Mouse (Mus musculus): ENCODE data around the gene Cryzl2. TPM values are rescaled to one million over a fixed set of nuclear protein-coding genes. Genes with fewer than 3 reads are reported as not detected.

The Cryzl2 gene
- total and polyA plus RNA-seq, 2 experiments from 2014 or later = 38.1 to 45.7 TPM

- Histone ChIP-seq H3K4me1 (ENCODE audit: control insufficient read depth, insufficient read depth) (peaks cover 29% of the 10 kb centered on the region), H3K36me3 (replicated peaks; ENCODE audit: control insufficient read depth, insufficient read depth, low read length) (no peaks in the 10 kb centered on the region), H3K27ac (ENCODE audit: low read depth) (peak overlapping the region; percentile 71), H3K4me3 (ENCODE audit: low read depth, low read length) (no peak overlapping the region), H3K27me3 (ENCODE audit: control insufficient read depth, insufficient read depth, low read length) (no peaks in the 10 kb centered on the region), H3K4me2 (ENCODE audit: low read depth, low read length) (no peak overlapping the region), H3K9ac (replicated peaks; ENCODE audit: low read depth, low read length) (no peak overlapping the region), H3K9me3 (replicated peaks; ENCODE audit: control insufficient read depth, low read length) (no peaks in the 10 kb centered on the region)
- WGBS = 38% methylated on average over 7 of the region's 7 CpGs
- no peak for ATAC-seq (ENCODE audit: insufficient read depth, low read depth)
- TF ChIP-seq EP300 (IDR thresholded peaks at IDR 0.05; ENCODE audit: low read depth) (no peak), CTCF (IDR thresholded peaks at IDR 0.05; ENCODE audit: low read depth) (no peak)
- no peak for DNase-seq (ENCODE audit: low spot score)
Measured at GRCm38 (mm10) chr1:157448164-157448804, 10.1 kb upstream of the Cryzl2 start.

- Histone ChIP-seq H3K4me1 (ENCODE audit: control insufficient read depth, insufficient read depth) (peaks cover 29% of the 10 kb centered on the region), H3K4me3 (ENCODE audit: low read depth, low read length) (no peak overlapping the region), H3K27me3 (ENCODE audit: control insufficient read depth, insufficient read depth, low read length) (no peaks in the 10 kb centered on the region), H3K36me3 (replicated peaks; ENCODE audit: control insufficient read depth, insufficient read depth, low read length) (no peaks in the 10 kb centered on the region), H3K4me2 (ENCODE audit: low read depth, low read length) (no peak overlapping the region), H3K27ac (ENCODE audit: low read depth) (peak overlapping the region; percentile 71), H3K9ac (replicated peaks; ENCODE audit: low read depth, low read length) (no peak overlapping the region), H3K9me3 (replicated peaks; ENCODE audit: control insufficient read depth, low read length) (no peaks in the 10 kb centered on the region)
- DNase-seq (ENCODE audit: low spot score) (no peak), ATAC-seq (ENCODE audit: insufficient read depth, low read depth) (no peak)
- whole genome bisulfite sequencing = 45% methylated on average over 5 of the region's 5 CpGs
- TF ChIP-seq CTCF (IDR thresholded peaks at IDR 0.05; ENCODE audit: low read depth) = no peak
- TF ChIP-seq EP300 (IDR thresholded peaks at IDR 0.05; ENCODE audit: low read depth) = no peak
Measured at GRCm38 (mm10) chr1:157448805-157449188, 9.6 kb upstream of the Cryzl2 start.

- H3K9me3 ChIP-seq (replicated peaks; ENCODE audit: control insufficient read depth, low read length) = no peaks in the 10 kb centered on the region
- whole genome bisulfite sequencing = 4% methylated on average over 10 of the region's 10 CpGs
- peak overlapping the region; percentile 42 for H3K4me3 ChIP-seq (ENCODE audit: low read depth, low read length)
- H3K27me3 ChIP-seq (ENCODE audit: control insufficient read depth, insufficient read depth, low read length) = no peaks in the 10 kb centered on the region
- H3K4me2 ChIP-seq (ENCODE audit: low read depth, low read length) = peak overlapping the region; percentile 69
- H3K27ac ChIP-seq (ENCODE audit: low read depth) = peak overlapping the region; percentile 75
- H3K9ac ChIP-seq (replicated peaks; ENCODE audit: low read depth, low read length) = peak overlapping the region; percentile 51
- DNase-seq (ENCODE audit: low spot score) (no peak), ATAC-seq (ENCODE audit: insufficient read depth, low read depth) (peak; percentile 54)
- H3K36me3 ChIP-seq (replicated peaks; ENCODE audit: control insufficient read depth, insufficient read depth, low read length) = no peaks in the 10 kb centered on the region
- TF ChIP-seq EP300 (IDR thresholded peaks at IDR 0.05; ENCODE audit: low read depth) (no peak), CTCF (IDR thresholded peaks at IDR 0.05; ENCODE audit: low read depth) (no peak)
- H3K4me1 ChIP-seq (ENCODE audit: control insufficient read depth, insufficient read depth) = peaks cover 23% of the 10 kb centered on the region
Measured at GRCm38 (mm10) chr1:157449532-157449931, 8.8 kb upstream of the Cryzl2 start.

GRCm38 (mm10) chr1:157449981-157450636 is 8.3 kb upstream of the Cryzl2 start:
- DNase-seq (ENCODE audit: low spot score) (peak; percentile 81), ATAC-seq (ENCODE audit: insufficient read depth, low read depth) (peak; percentile 74)
- Histone ChIP-seq H3K9ac (replicated peaks; ENCODE audit: low read depth, low read length) (peak overlapping the region; percentile 51; the same call in 1 of the 2 replicates), H3K4me1 (ENCODE audit: control insufficient read depth, insufficient read depth) (peaks cover 20% of the 10 kb centered on the region), H3K4me2 (ENCODE audit: low read depth, low read length) (peak overlapping the region; percentile 69), H3K9me3 (replicated peaks; ENCODE audit: control insufficient read depth, low read length) (no peaks in the 10 kb centered on the region), H3K27me3 (ENCODE audit: control insufficient read depth, insufficient read depth, low read length) (no peaks in the 10 kb centered on the region), H3K27ac (ENCODE audit: low read depth) (peak overlapping the region; percentile 75), H3K36me3 (replicated peaks; ENCODE audit: control insufficient read depth, insufficient read depth, low read length) (no peaks in the 10 kb centered on the region), H3K4me3 (ENCODE audit: low read depth, low read length) (peak overlapping the region; percentile 42)
- 7% methylated on average over 21 of the region's 21 CpGs for WGBS
- no peak for TF ChIP-seq CTCF (IDR thresholded peaks at IDR 0.05; ENCODE audit: low read depth)
- peak; percentile 94 for TF ChIP-seq EP300 (IDR thresholded peaks at IDR 0.05; ENCODE audit: low read depth)

GRCm38 (mm10) chr1:157452284-157452683 is 6.1 kb upstream of the Cryzl2 start:
- H3K27ac ChIP-seq (ENCODE audit: low read depth) = no peak overlapping the region
- H3K36me3 ChIP-seq (replicated peaks; ENCODE audit: control insufficient read depth, insufficient read depth, low read length) = no peaks in the 10 kb centered on the region
- H3K9ac ChIP-seq (replicated peaks; ENCODE audit: low read depth, low read length) = no peak overlapping the region
- TF ChIP-seq CTCF (IDR thresholded peaks at IDR 0.05; ENCODE audit: low read depth) = no peak
- no peak for TF ChIP-seq EP300 (IDR thresholded peaks at IDR 0.05; ENCODE audit: low read depth)
- H3K27me3 ChIP-seq (ENCODE audit: control insufficient read depth, insufficient read depth, low read length) = no peaks in the 10 kb centered on the region
- ATAC-seq (ENCODE audit: insufficient read depth, low read depth) = no peak
- WGBS = 68% methylated on average over 3 of the region's 3 CpGs
- no peak for DNase-seq (ENCODE audit: low spot score)
- H3K4me1 ChIP-seq (ENCODE audit: control insufficient read depth, insufficient read depth) = peaks cover 18% of the 10 kb centered on the region
- H3K4me3 ChIP-seq (ENCODE audit: low read depth, low read length) = no peak overlapping the region
- H3K9me3 ChIP-seq (replicated peaks; ENCODE audit: control insufficient read depth, low read length) = no peaks in the 10 kb centered on the region
- H3K4me2 ChIP-seq (ENCODE audit: low read depth, low read length) = no peak overlapping the region

Measured in heart, postnatal 0 days (tissue).